Mouse (Mus musculus) gastrocnemius, adult 18-20 months (tissue): ENCODE results near the gene Icam4. TPM values are rescaled to one million over a fixed set of nuclear protein-coding genes. Genes with fewer than 3 reads are reported as not detected.
"Not testable (repeated sequence)": the region's sequence is repeated elsewhere in the genome, so short reads cannot be mapped to it uniquely, and the experiment has no call there.

ENCODE experiments used
- DNase-seq: peaks from one replicate; pipeline ENCODE4 v3.0.0; 2021; ENCODE audit warnings: low spot score
- total RNA-seq, 2 experiments: library from RNA; stranded (reverse); gene quantifications; 2 replicates each; pipeline ENCODE4 v1.2.3; 2021

Gene Icam4
- total RNA-seq, 2 experiments from 2014 or later: 1.4 to 2.8 TPM

DNA sequence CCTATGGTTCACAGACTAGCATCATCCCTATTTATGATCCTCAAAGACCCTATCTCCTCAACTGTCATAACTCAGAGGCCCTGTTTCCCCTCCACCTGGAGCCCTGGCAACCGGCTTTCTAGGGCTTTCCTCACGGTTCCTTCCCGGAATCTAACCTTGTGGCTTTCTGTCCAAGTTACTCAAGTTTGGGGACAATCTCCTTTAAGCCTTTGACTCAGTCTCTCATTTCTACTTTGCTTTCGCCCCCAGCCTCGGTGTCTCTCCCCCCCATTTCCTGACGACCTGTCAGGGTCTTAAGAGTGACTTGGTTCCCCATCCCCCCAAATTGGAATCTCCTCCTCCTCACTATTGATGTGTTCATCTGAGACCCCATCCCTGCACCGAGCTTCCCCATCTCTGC lies 3.3 kb downstream of the Icam4 start:
- no peak for DNase-seq

- peak; percentile 90 for DNase-seq
These were observed 4.0 kb downstream of the Icam4 start for GRCm38 (mm10) chr9:21033136-21033535.

GRCm38 (mm10) chr9:21034481-21035085 lies 5.4 kb downstream of the Icam4 start:
- DNase-seq: no peak

DNA sequence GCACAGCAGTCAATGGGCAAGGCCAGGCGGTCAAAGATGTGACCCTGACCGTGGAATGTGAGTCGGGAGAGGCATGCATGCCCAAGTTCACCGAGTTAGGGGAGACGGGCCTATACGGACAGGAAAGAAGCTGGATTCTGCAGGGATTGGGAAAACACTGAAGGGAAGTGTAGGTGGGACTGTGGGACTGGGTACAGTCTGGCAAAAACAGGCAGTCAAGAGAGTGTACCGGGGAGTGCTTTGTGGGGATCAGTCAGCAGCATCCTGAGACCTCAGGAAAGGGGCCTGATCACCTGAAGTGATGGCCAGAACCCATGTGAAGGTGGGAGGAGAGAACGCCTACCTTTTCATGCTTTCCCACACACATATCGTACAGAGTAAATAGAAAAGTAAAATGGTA lies 6.4 kb downstream of the Icam4 start:
- DNase-seq: no peak

GRCm38 (mm10) chr9:21036161-21036560 lies 7.0 kb downstream of the Icam4 start:
- no peak for DNase-seq

DNA sequence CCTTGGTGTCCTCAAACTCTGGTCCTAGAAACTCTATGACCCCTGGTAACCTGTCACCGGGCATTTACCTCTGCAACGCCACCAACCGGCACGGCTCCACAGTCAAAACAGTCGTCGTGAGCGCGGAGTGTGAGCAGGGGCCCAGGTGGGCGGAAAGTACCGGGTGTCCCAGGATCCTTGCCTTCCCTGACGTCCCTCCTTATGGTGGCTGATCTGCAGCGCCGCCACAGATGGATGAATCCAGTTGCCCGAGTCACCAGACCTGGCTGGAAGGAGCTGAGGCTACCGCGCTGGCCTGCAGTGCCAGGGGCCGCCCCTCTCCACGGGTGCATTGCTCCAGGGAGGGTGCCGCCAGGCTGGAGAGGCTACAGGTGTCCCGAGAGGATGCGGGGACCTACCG lies 7.5 kb downstream of the Icam4 start:
- DNase-seq: no peak

DNA sequence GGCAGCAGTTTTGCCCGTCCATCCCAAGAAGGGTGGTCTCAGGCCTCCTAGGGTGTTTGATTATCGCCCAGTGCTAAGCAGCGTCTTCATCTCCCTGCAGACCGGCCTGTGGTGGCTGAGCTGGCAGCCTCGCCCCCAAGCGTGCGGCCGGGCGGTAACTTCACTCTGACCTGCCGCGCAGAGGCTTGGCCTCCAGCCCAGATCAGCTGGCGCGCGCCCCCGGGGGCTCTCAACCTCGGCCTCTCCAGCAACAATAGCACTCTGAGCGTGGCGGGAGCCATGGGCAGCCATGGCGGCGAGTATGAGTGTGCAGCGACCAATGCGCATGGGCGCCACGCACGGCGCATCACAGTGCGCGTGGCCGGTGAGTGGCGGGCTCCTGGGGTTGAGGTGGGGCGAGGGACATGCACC lies 8.3 kb downstream of the Icam4 start:
- no peak for DNase-seq

DNA sequence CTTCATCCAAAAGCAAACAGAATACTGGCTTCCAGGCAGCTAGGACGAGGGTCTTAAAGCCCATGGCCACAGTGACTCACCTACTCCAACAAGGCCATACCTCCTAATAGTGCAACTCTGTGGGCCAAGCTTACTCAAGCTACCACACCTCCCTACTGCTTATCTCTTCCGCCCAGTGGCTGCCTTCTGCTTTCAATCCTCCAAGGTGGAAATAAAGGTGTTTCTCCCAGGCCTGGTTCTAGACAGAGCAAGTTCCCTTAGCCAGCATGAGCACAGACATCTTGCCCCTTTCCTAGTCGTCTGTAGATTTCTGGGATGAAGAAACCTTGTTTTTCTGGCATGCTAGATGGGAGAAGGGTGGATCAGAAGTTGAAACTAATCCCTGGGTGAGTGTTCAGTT lies 10.6 kb downstream of the Icam4 start:
- no peak for DNase-seq

DNA sequence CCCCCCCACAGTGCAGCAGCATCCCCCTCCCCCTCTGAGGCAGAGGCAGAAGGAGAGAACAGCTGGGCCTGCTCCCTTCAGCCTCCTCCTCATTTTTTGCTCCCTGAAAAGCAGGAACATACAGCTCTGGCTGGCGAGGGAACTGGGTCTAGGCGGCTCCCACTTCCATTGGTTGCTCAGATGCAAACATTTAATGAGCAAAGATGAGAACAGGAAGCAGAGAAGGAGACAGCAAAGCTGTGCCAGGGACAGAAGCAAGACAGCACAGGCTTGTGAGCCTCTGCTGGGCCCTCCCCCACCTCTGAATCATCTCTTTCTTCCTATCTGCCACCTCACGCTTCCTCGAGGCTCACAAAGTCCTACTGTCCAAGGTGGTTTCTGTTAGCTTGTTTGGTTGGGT lies 12.1 kb downstream of the Icam4 start:
- DNase-seq: no peak

DNA sequence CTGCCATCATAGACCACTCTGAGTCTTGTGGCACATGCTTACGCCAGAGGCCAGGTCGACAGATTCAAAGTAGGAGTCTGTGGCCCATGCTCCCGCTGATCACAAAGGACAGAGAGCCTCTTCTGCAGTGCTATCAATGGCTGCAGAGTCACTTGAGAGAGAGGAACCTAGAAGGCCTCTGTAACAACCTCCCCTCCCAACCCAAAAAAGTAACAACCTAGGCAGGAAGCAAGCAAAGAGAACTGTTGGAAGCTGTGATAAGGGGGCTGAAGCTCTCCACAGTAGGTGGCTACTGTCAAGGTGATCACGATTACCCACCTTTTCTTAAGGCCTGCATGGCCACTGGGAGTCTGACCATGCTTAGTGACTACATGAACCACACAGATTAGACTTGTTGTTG lies 14.4 kb downstream of the Icam4 start:
- DNase-seq: no peak

GRCm38 (mm10) chr9:21044785-21045184 lies 15.6 kb downstream of the Icam4 start:
- DNase-seq: not testable (repeated sequence)

GRCm38 (mm10) chr9:21045235-21045634 lies 16.1 kb downstream of the Icam4 start:
- no peak for DNase-seq

DNA sequence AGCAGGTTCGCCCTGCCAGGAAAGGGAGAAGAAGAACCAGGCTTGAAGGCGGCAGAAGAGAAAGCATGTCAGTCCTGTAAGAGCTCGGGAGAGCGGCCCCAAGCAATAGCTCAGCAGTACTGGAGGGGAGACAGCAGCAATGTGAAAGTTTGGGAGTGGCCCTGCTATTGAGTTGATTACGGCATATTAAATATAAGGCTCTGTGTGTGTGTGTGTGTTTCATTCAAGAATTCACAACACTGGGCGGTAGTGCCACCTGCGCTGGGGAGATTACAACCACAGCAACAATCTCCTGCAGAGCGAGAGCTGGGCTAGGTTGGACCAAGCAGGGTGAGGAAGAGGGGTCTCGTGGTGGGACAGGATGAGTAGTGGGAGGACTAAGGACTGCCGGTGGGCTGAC lies 22.4 kb downstream of the Icam4 start:
- DNase-seq: no peak

DNA sequence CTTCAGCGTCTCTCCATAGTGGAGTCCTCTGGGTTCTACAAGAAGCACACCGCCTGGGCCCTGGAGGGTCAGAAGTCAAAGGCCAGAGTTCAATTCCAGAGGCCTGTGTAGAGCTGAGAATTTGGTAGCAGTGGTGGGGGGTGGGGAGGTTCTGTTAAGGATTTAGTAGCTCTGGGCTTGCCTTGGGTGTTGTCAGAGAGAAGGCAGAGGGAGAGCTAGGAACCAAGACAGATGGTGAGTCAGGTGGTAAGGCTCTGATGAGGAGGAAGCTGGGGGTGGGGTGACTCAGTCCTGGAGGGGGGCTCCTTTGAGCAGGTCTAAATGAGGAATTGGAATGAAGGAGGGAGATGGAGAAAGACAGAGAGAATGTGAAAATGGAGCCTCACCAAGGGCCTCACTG lies 33.8 kb downstream of the Icam4 start:
- DNase-seq: no peak

GRCm38 (mm10) chr9:21067006-21067684 lies 38.0 kb downstream of the Icam4 start, which contains the start of gene Zglp1:
Zglp1 (minus strand) TSS chr9:21067093.
- no peak for DNase-seq

GRCm38 (mm10) chr9:21072641-21073040 lies 43.5 kb downstream of the Icam4 start:
- no peak for DNase-seq

- DNase-seq: peak; percentile 90
These were observed 44.1 kb downstream of the Icam4 start, which contains the start of the genes Gm49373 and Fdx1l for GRCm38 (mm10) chr9:21073044-21073840. Gm49373 (minus strand) TSS chr9:21073096. Fdx1l (minus strand) TSS chr9:21073614.

- no peak for DNase-seq
These were observed 45.0 kb downstream of the Icam4 start for GRCm38 (mm10) chr9:21074173-21074572.

GRCm38 (mm10) chr9:21075625-21076024 lies 46.5 kb downstream of the Icam4 start:
- DNase-seq: no peak
